In the genomic region with DNA sequence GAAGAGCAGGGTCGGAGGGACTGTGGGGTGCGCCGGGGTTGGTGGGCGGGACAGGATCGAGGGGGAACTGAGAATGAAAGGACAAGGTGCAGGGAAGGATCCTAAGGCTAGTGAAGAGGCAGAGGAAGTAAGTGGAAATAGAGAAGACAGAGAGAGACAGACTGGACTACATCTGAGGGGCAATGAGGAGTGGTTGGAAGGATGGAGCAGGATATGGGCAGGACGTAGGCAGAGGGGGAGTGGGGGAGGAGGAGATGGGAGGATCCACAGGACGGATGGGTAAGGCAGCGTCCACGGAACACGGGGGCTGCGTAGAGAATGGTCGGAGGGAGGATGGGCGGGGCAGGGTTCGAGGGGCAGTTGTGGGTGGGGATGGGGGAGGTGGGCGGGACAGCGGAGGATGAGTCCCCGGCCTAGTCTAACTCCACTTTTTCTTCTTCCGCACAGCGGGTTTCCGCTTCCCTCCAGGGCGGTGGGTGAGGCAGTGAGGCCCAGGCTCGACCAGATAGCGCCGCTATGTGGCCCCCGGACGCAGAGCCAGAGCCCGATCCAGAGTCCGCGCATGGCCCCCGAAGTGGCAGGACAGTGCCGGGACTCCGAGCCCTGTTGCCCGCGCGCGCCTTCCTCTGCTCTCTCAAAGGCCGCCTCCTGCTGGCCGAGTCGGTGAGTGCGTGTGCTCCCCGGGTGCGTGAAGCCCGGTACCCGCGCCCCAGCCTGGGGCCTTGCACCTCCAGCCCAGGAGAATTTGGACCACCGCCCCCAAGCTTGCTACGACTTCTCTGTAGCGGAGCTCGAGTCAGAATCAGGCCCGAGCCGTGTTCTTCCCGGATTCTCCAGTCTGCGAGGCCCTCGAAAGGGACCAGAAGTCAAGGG, we compare ENCODE assay signal across 9 mouse cellular contexts. TPM values are rescaled to one million over a fixed set of nuclear protein-coding genes. Genes with fewer than 3 reads are reported as not detected.
A peak's percentile ranks its signal among the peaks of the same experiment; 100 is the strongest.
DNase-seq lines count a peak whose midpoint lies in the region; ATAC-seq and TF ChIP-seq lines count a peak whose summit lies in the region.
"Had no signal": no experiment of that assay in that cellular context is flagged by ENCODE, and none has a peak within 500 bp of the region (broad histone marks: within the 10 kb centered on the region; RNA-seq: fewer than 3 reads in every experiment).

No protein-coding gene starts in this region.

- peak overlapping the region; percentile 95 for H3K27ac ChIP-seq in brown adipose tissue, adult 24 weeks (replicated peaks; ENCODE audit: low read depth, low read length)
- no peak overlapping the region; the same call in 1 of the 2 replicates for H3K27ac ChIP-seq in forebrain, embryonic 13.5 days
- peak overlapping the region; percentile 90 for H3K27ac ChIP-seq in heart, postnatal 0 days (ENCODE audit: low read depth)
- peak overlapping the region; percentile 54 for H3K27ac ChIP-seq in liver, embryonic 16.5 days (ENCODE audit: low read length)
- H3K27ac ChIP-seq in neural tube, embryonic 11.5 days (ENCODE audit: low read depth, low read length) = 0 out of 2 replicates have a peak overlapping the region, but pooled peaks have one; percentile 1
- peak overlapping the region; percentile 8 for H3K27ac ChIP-seq in testis, adult 2 months (ENCODE audit: control insufficient read depth, insufficient read depth, low read depth, low read length)

- peak; percentile 77 for ATAC-seq in forebrain, embryonic 13.5 days
- peak; percentile 60 for ATAC-seq in heart, postnatal 0 days (ENCODE audit: insufficient read depth, low read depth)
- peak; percentile 62 for ATAC-seq in liver, embryonic 16.5 days (ENCODE audit: low read depth)
- peak; percentile 68 for ATAC-seq in neural tube, embryonic 11.5 days (ENCODE audit: insufficient read depth, low FRiP score, low TSS enrichment)

- H3K9me3 ChIP-seq in forebrain, embryonic 13.5 days (replicated peaks) = peaks cover 4% of the 10 kb centered on the region; the same call in 1 of the 2 replicates
- no peaks in the 10 kb centered on the region for H3K9me3 ChIP-seq in heart, postnatal 0 days (replicated peaks; ENCODE audit: control insufficient read depth, low read length)
- no peaks in the 10 kb centered on the region for H3K9me3 ChIP-seq in liver, embryonic 16.5 days (replicated peaks; ENCODE audit: control insufficient read depth, low read length)
- H3K9me3 ChIP-seq in neural tube, embryonic 11.5 days (ENCODE audit: control insufficient read depth, low read length) = no peaks in the 10 kb centered on the region

- H3K9ac ChIP-seq in forebrain, embryonic 13.5 days = peak overlapping the region; percentile 73
- H3K9ac ChIP-seq in heart, postnatal 0 days (replicated peaks; ENCODE audit: low read depth, low read length) = peak overlapping the region; percentile 73
- H3K9ac ChIP-seq in liver, embryonic 16.5 days (ENCODE audit: low read depth, low read length) = peak overlapping the region; percentile 59
- peak overlapping the region; percentile 74 for H3K9ac ChIP-seq in neural tube, embryonic 11.5 days (ENCODE audit: low read length)

- peak; percentile 35; the same call in 1 of the 2 replicates for TF ChIP-seq EP300 in heart, postnatal 0 days (IDR thresholded peaks at IDR 0.05; ENCODE audit: low read depth)

- DNase-seq in CD8-positive naive resting alpha-beta T cell, adult 2 months (ENCODE audit: low read depth in 2 of 2, low spot score in 2 of 2) = peak; percentile 70 to 76
- peak; percentile 79 for DNase-seq in heart, postnatal 0 days (ENCODE audit: low spot score)
- peak; percentile 72 to 84 for DNase-seq in kidney, postnatal 36 days
- DNase-seq in neural tube, embryonic 11.5 days (ENCODE audit: low spot score) = peak; percentile 84

- peak overlapping the region; percentile 81 for H3K4me2 ChIP-seq in forebrain, embryonic 13.5 days
- peak overlapping the region; percentile 85 for H3K4me2 ChIP-seq in heart, postnatal 0 days (ENCODE audit: low read depth, low read length)
- H3K4me2 ChIP-seq in liver, embryonic 16.5 days (ENCODE audit: low read depth, low read length) = peak overlapping the region; percentile 60
- peak overlapping the region; percentile 73 for H3K4me2 ChIP-seq in neural tube, embryonic 11.5 days (ENCODE audit: low read depth)

- peak; percentile 42; the same call in 1 of the 2 replicates for TF ChIP-seq POLR2A in testis, adult 2 months (IDR thresholded peaks at IDR 0.05; ENCODE audit: control insufficient read depth, low read depth, low read length)

- TF ChIP-seq CTCF in heart, postnatal 0 days (IDR thresholded peaks at IDR 0.05; ENCODE audit: low read depth) = peak; percentile 60
- peak; percentile 28; the same call in 1 of the 2 replicates for TF ChIP-seq CTCF in testis, adult 2 months (IDR thresholded peaks at IDR 0.05; ENCODE audit: control insufficient read depth, insufficient read depth, insufficient replicate concordance, low read depth, low read length)

- H3K27me3 ChIP-seq in forebrain, embryonic 13.5 days = no peaks in the 10 kb centered on the region
- no peaks in the 10 kb centered on the region for H3K27me3 ChIP-seq in heart, postnatal 0 days (ENCODE audit: control insufficient read depth, insufficient read depth, low read length)
- peaks cover 11% of the 10 kb centered on the region; the same call in 1 of the 2 replicates for H3K27me3 ChIP-seq in liver, embryonic 16.5 days (ENCODE audit: control insufficient read depth, insufficient read depth, low read depth, low read length)
- H3K27me3 ChIP-seq in neural tube, embryonic 11.5 days (ENCODE audit: control insufficient read depth, insufficient read depth, low read length) = no peaks in the 10 kb centered on the region
- no peaks in the 10 kb centered on the region for H3K27me3 ChIP-seq in testis, adult 2 months (ENCODE audit: control insufficient read depth, insufficient read depth, low read length)

- WGBS in forebrain, embryonic 13.5 days = 0% methylated on average over 40 of the region's 54 CpGs
- under 1% methylated on average over 47 of the region's 54 CpGs for WGBS in heart, postnatal 0 days
- WGBS in liver, embryonic 16.5 days (ENCODE audit: insufficient replicate concordance) = under 1% methylated on average over 51 of the region's 54 CpGs
- WGBS in neural tube, embryonic 11.5 days = 0% methylated on average over 47 of the region's 54 CpGs

- H3K4me3 ChIP-seq in brown adipose tissue, adult 24 weeks (ENCODE audit: insufficient read depth, low read depth, low read length) = peak overlapping the region; percentile 63
- H3K4me3 ChIP-seq in forebrain, embryonic 13.5 days = peak overlapping the region; percentile 60
- peak overlapping the region; percentile 63 for H3K4me3 ChIP-seq in heart, postnatal 0 days (ENCODE audit: low read depth, low read length)
- peak overlapping the region; percentile 61 for H3K4me3 ChIP-seq in liver, embryonic 16.5 days (ENCODE audit: low read depth, low read length)
- H3K4me3 ChIP-seq in neural tube, embryonic 11.5 days (ENCODE audit: low read depth, low read length) = peak overlapping the region; percentile 55
- H3K4me3 ChIP-seq in testis, adult 2 months (ENCODE audit: control insufficient read depth, low read depth, low read length) = peak overlapping the region; percentile 73

- no peaks in the 10 kb centered on the region for H3K36me3 ChIP-seq in forebrain, embryonic 13.5 days (ENCODE audit: poor library complexity, severe bottlenecking)
- H3K36me3 ChIP-seq in heart, postnatal 0 days (replicated peaks; ENCODE audit: control insufficient read depth, insufficient read depth, low read length) = no peaks in the 10 kb centered on the region; the same call in 1 of the 2 replicates
- H3K36me3 ChIP-seq in liver, embryonic 16.5 days (ENCODE audit: control insufficient read depth, insufficient read depth) = no peaks in the 10 kb centered on the region
- H3K36me3 ChIP-seq in neural tube, embryonic 11.5 days (ENCODE audit: control insufficient read depth, insufficient read depth, low read length) = no peaks in the 10 kb centered on the region
- H3K36me3 ChIP-seq in testis, adult 2 months (ENCODE audit: control insufficient read depth, insufficient read depth, low read length) = no peaks in the 10 kb centered on the region

- H3K4me1 ChIP-seq in brown adipose tissue, adult 24 weeks (ENCODE audit: control insufficient read depth, insufficient read depth, insufficient read length, low read length) = no peaks in the 10 kb centered on the region
- H3K4me1 ChIP-seq in forebrain, embryonic 13.5 days = peaks cover 10% of the 10 kb centered on the region; the same call in 1 of the 2 replicates
- no peaks in the 10 kb centered on the region; the same call in 1 of the 2 replicates for H3K4me1 ChIP-seq in heart, postnatal 0 days (ENCODE audit: control insufficient read depth, insufficient read depth)
- no peaks in the 10 kb centered on the region; the same call in 1 of the 2 replicates for H3K4me1 ChIP-seq in liver, embryonic 16.5 days (ENCODE audit: control insufficient read depth, low read depth, low read length)
- H3K4me1 ChIP-seq in neural tube, embryonic 11.5 days (ENCODE audit: control insufficient read depth, insufficient read depth, low read length) = peaks cover 3% of the 10 kb centered on the region; the same call in 1 of the 2 replicates
- H3K4me1 ChIP-seq in testis, adult 2 months (ENCODE audit: control insufficient read depth, insufficient read depth, low read length) = peaks cover 13% of the 10 kb centered on the region

RNA-seq across cellular contexts. Expression of gene Cmtm3, which starts 1.3 kb away (rescaled TPM):
- 12.1 and 15.1 TPM in 2 replicates for polyA plus RNA-seq in brown adipose tissue, adult 24 weeks (2012; ENCODE audit: insufficient read depth, insufficient read length, missing spikeins)
- polyA plus RNA-seq in forebrain, embryonic 13.5 days (2015; fragmentation: Nextera tagmentation; extraction: Ambion mirVana) = 31.6 and 36.1 TPM in 2 replicates
- 22.3 and 29.0 TPM in 2 replicates for total RNA-seq in heart, postnatal 0 days (2014; rRNA removed; ENCODE audit: low replicate concordance)
- polyA plus RNA-seq in heart, postnatal 0 days (2015; fragmentation: Nextera tagmentation; extraction: Ambion mirVana) = 64.6 and 65.2 TPM in 2 replicates
- 17.6 and 18.9 TPM in 2 replicates for polyA plus RNA-seq in liver, embryonic 16.5 days (2015; fragmentation: Nextera tagmentation; extraction: Ambion mirVana)
- 84.6 and 90.8 TPM in 2 replicates for polyA plus RNA-seq in neural tube, embryonic 11.5 days (2014; fragmentation: Nextera tagmentation; extraction: Ambion mirVana)
- polyA plus RNA-seq in testis, adult 2 months (2012; rRNA removed) = 12.9 and 14.9 TPM in 2 replicates

RNA-seq across cellular contexts. Expression of gene Cmtm2b, which starts 18.4 kb away (rescaled TPM):
- not detected in 2 replicates for polyA plus RNA-seq in brown adipose tissue, adult 24 weeks (2012; ENCODE audit: insufficient read depth, insufficient read length, missing spikeins)
- polyA plus RNA-seq in forebrain, embryonic 13.5 days (2015; fragmentation: Nextera tagmentation; extraction: Ambion mirVana) = not detected in 2 replicates
- not detected in 2 replicates for total RNA-seq in heart, postnatal 0 days (2014; rRNA removed; ENCODE audit: low replicate concordance)
- not detected in 2 replicates for polyA plus RNA-seq in heart, postnatal 0 days (2015; fragmentation: Nextera tagmentation; extraction: Ambion mirVana)
- not detected in 2 replicates for polyA plus RNA-seq in liver, embryonic 16.5 days (2015; fragmentation: Nextera tagmentation; extraction: Ambion mirVana)
- not detected in 2 replicates for polyA plus RNA-seq in neural tube, embryonic 11.5 days (2014; fragmentation: Nextera tagmentation; extraction: Ambion mirVana)
- polyA plus RNA-seq in testis, adult 2 months (2012; rRNA removed) = 658 and 900 TPM in 2 replicates

RNA-seq across cellular contexts. Expression of gene Gm11020, which starts 19.1 kb away (rescaled TPM):
- polyA plus RNA-seq in brown adipose tissue, adult 24 weeks (2012; ENCODE audit: insufficient read depth, insufficient read length, missing spikeins) = not detected in 2 replicates
- polyA plus RNA-seq in forebrain, embryonic 13.5 days (2015; fragmentation: Nextera tagmentation; extraction: Ambion mirVana) = not detected in 2 replicates
- not detected in 2 replicates for total RNA-seq in heart, postnatal 0 days (2014; rRNA removed; ENCODE audit: low replicate concordance)
- polyA plus RNA-seq in heart, postnatal 0 days (2015; fragmentation: Nextera tagmentation; extraction: Ambion mirVana) = not detected in 2 replicates
- polyA plus RNA-seq in liver, embryonic 16.5 days (2015; fragmentation: Nextera tagmentation; extraction: Ambion mirVana) = not detected in 2 replicates
- not detected in 2 replicates for polyA plus RNA-seq in neural tube, embryonic 11.5 days (2014; fragmentation: Nextera tagmentation; extraction: Ambion mirVana)
- not detected in 2 replicates for polyA plus RNA-seq in testis, adult 2 months (2012; rRNA removed)
- polyA plus RNA-seq: gonadal fat pad, adult 2 months had no signal

RNA-seq across cellular contexts. Expression of gene Cmtm1, which starts 30.5 kb away (rescaled TPM):
- not detected in 2 replicates for polyA plus RNA-seq in brown adipose tissue, adult 24 weeks (2012; ENCODE audit: insufficient read depth, insufficient read length, missing spikeins)
- polyA plus RNA-seq in forebrain, embryonic 13.5 days (2015; fragmentation: Nextera tagmentation; extraction: Ambion mirVana) = not detected in 2 replicates
- not detected in 2 replicates for total RNA-seq in heart, postnatal 0 days (2014; rRNA removed; ENCODE audit: low replicate concordance)
- not detected in 2 replicates for polyA plus RNA-seq in heart, postnatal 0 days (2015; fragmentation: Nextera tagmentation; extraction: Ambion mirVana)
- polyA plus RNA-seq in liver, embryonic 16.5 days (2015; fragmentation: Nextera tagmentation; extraction: Ambion mirVana) = not detected in 2 replicates
- polyA plus RNA-seq in neural tube, embryonic 11.5 days (2014; fragmentation: Nextera tagmentation; extraction: Ambion mirVana) = not detected in 2 replicates
- 14.7 TPM in 2 replicates for polyA plus RNA-seq in testis, adult 2 months (2012; rRNA removed)
- polyA plus RNA-seq: gonadal fat pad, adult 2 months had no signal

RNA-seq across cellular contexts. Expression of gene Gm45711, which starts 30.6 kb away (rescaled TPM):
- not detected in 2 replicates for polyA plus RNA-seq in brown adipose tissue, adult 24 weeks (2012; ENCODE audit: insufficient read depth, insufficient read length, missing spikeins)
- not detected in 2 replicates for polyA plus RNA-seq in forebrain, embryonic 13.5 days (2015; fragmentation: Nextera tagmentation; extraction: Ambion mirVana)
- not detected in 2 replicates for total RNA-seq in heart, postnatal 0 days (2014; rRNA removed; ENCODE audit: low replicate concordance)
- polyA plus RNA-seq in heart, postnatal 0 days (2015; fragmentation: Nextera tagmentation; extraction: Ambion mirVana) = not detected in 2 replicates
- polyA plus RNA-seq in liver, embryonic 16.5 days (2015; fragmentation: Nextera tagmentation; extraction: Ambion mirVana) = not detected in 2 replicates
- not detected in 2 replicates for polyA plus RNA-seq in neural tube, embryonic 11.5 days (2014; fragmentation: Nextera tagmentation; extraction: Ambion mirVana)
- 52.5 and 57.0 TPM in 2 replicates for polyA plus RNA-seq in testis, adult 2 months (2012; rRNA removed)
- polyA plus RNA-seq: gonadal fat pad, adult 2 months had no signal

Comparison
In these comparisons a context has a peak if more than half of its experiments do, and no peak if none do; other contexts are left out.
1. RNA of gene Cmtm2b, which starts 18.4 kb away (polyA plus RNA-seq): 658 to 900 TPM in testis, adult 2 months; not detected in brown adipose tissue, adult 24 weeks, not detected in forebrain, embryonic 13.5 days, not detected in heart, postnatal 0 days, not detected in liver, embryonic 16.5 days and not detected in neural tube, embryonic 11.5 days; every median in the first group is over 100 times any median in the second.
2. Peak in every context shown above with its lines, with median percentiles within 50 percentile points of each other: DNase-seq, H3K4me3 ChIP-seq, ATAC-seq, H3K4me2 ChIP-seq and H3K9ac ChIP-seq.